Mouse (Mus musculus) intestine, embryonic 15.5 days (tissue): ENCODE data around the gene Plekhm2. TPM values are rescaled to one million over a fixed set of nuclear protein-coding genes. Genes with fewer than 3 reads are reported as not detected.

Experiments
- ATAC-seq: fragments of 200-750 bp; cut with Nextera tagmentation; 2 replicates; pipeline ENCODE4 v1.8.0; 2017; ENCODE audit warnings: moderate TSS enrichment, moderate library complexity
- H3K27ac ChIP-seq: fragments of 300-500 bp; sonication (generic); 2 replicates; pipeline ENCODE4 v1.5.1; 2015; ENCODE audit warnings: mild to moderate bottlenecking, inconsistent platforms
- H3K27me3 ChIP-seq: fragments of 300-500 bp; sonication (generic); replicated peaks from 2 replicates; pipeline ENCODE4 v1.6.1; 2015; ENCODE audit warnings: inconsistent platforms
- H3K36me3 ChIP-seq: fragments of 300-500 bp; sonication (generic); 2 replicates; pipeline ENCODE4 v1.6.1; 2015; ENCODE audit warnings: inconsistent platforms
- H3K4me1 ChIP-seq: fragments of 300-500 bp; sonication (generic); replicated peaks from 2 replicates; pipeline ENCODE4 v1.6.1; 2015; ENCODE audit warnings: inconsistent platforms
- H3K4me2 ChIP-seq: fragments of 300-500 bp; sonication (generic); replicated peaks from 2 replicates; pipeline ENCODE4 v1.6.1; 2015; ENCODE audit warnings: mild to moderate bottlenecking, inconsistent platforms
- H3K4me3 ChIP-seq: fragments of 300-500 bp; sonication (generic); replicated peaks from 2 replicates; pipeline ENCODE4 v1.5.1; 2015; ENCODE audit warnings: inconsistent platforms
- H3K9ac ChIP-seq: fragments of 300-500 bp; sonication (generic); 2 replicates; pipeline ENCODE4 v1.6.1; 2015; ENCODE audit warnings: inconsistent platforms
- H3K9me3 ChIP-seq: fragments of 300-500 bp; sonication (generic); 2 replicates; pipeline ENCODE4 v1.6.1; 2016; ENCODE audit warnings: inconsistent platforms
- WGBS: fragments of 180-500 bp; shearing (Covaris S2); methylation state at CpG from one replicate; pipeline ENCODE4 v1.1.7; 2015; 5-methylcytosine and 5-hydroxymethylcytosine counted together
- polyA plus RNA-seq: library from polyadenylated mRNA; unstranded; fragments of >200 nt; fragmentation: Nextera tagmentation; extraction: Ambion mirVana; gene quantifications from 2 replicates; pipeline ENCODE4 v1.2.1, GENCODE M21; 2015

Gene Plekhm2
- polyA plus RNA-seq, 1 experiment from 2014 or later, result 3.9 TPM

- H3K4me1 ChIP-seq, result peaks cover 11% of the 10 kb centered on the region; the same call in 1 of the 2 replicates
- no peaks in the 10 kb centered on the region for H3K27me3 ChIP-seq
- no peaks in the 10 kb centered on the region for H3K9me3 ChIP-seq
- H3K4me3 ChIP-seq, result no peak overlapping the region
- H3K4me2 ChIP-seq, result no peak overlapping the region
- no peak overlapping the region for H3K27ac ChIP-seq
- no peak for ATAC-seq
- 90% methylated on average over 16 of the region's 16 CpGs for WGBS
- H3K36me3 ChIP-seq, result peaks cover 36% of the 10 kb centered on the region
- no peak overlapping the region for H3K9ac ChIP-seq
These were observed 38.7 kb downstream of the Plekhm2 start for GRCm38 (mm10) chr4:141625774-141626550.

DNA sequence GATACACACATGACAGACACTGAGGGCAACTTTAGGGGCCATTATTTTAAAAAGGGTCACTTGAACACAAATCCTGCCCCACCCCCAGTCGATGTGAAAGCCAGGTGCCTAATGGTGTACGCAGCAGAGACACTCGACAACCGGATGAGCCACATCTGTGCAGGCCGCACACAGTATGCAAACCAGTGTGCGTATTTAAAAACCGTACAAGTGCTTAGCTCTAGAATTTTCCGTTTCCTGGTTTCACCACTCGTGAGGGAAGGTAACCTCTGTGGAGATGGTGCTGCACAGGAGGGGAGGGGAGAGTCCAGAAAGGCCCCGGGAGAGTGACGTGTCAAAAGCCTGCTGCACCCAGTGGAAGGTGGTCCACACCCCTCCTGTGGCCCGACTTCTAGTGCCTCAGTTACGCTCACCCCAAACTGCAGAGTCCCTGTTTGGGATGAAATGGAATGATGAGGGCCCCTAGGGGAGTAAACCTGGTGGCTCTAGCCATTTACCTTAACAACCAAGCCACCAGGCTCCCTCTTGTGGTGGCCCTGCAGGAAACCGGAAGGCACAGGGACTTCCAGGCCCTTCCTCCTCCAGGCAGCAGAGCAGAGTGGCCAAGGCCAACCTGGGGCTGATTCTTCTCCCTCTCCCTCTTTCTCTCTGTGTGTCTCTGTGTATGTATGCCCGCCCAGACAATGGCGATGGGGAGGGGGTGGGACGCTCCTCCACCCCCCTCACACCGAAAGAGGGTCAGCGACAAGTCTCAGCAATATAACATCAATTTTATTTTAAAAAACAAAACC lies 39.5 kb downstream of the Plekhm2 start:
- no peak for ATAC-seq
- no peak overlapping the region for H3K4me2 ChIP-seq
- H3K27me3 ChIP-seq, result no peaks in the 10 kb centered on the region
- H3K27ac ChIP-seq, result no peak overlapping the region; the same call in 1 of the 2 replicates
- WGBS, result 72% methylated on average over 19 of the region's 19 CpGs
- H3K9me3 ChIP-seq, result no peaks in the 10 kb centered on the region
- no peak overlapping the region for H3K4me3 ChIP-seq
- peaks cover 28% of the 10 kb centered on the region for H3K36me3 ChIP-seq
- no peak overlapping the region for H3K9ac ChIP-seq
- H3K4me1 ChIP-seq, result peaks cover 11% of the 10 kb centered on the region; the same call in 1 of the 2 replicates

DNA sequence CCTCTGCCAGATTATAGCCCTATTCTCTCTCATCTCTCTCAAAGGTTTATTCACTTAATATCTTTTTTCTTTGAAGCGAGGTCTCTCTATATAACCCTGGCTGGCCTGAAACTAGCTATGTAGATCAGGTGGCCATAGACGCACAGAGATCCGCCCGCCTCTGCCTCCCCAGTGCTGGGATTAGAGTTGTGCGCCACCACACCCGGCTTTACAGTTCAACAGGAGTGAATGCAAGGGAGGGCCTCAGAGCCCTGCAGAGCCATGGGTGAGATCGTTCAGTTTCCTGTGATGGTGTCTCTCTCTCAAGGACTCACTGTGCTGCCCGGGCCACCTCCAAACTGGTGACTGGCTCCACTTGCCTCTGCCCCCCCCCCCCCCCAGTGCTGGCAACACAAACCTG lies 40.6 kb downstream of the Plekhm2 start:
- no peak overlapping the region for H3K9ac ChIP-seq

GRCm38 (mm10) chr4:141623666-141624065 lies 41.0 kb downstream of the Plekhm2 start, which contains the start of gene Slc25a34:
TSS of gene Slc25a34 (minus strand) at chr4:141623821.
- peak within 1 kb of the TSS; percentile 43 for H3K4me2 ChIP-seq
- H3K9ac ChIP-seq, result no peak within 1 kb of the TSS
- 42% methylated on average over 1 of the region's 1 CpGs for WGBS
- peak within 1 kb of the TSS; percentile 51; the same call in 1 of the 2 replicates for H3K27ac ChIP-seq
- peak within 1 kb of the TSS; percentile 9; the same call in 1 of the 2 replicates for H3K4me3 ChIP-seq
- H3K36me3 ChIP-seq, result peaks cover 19% of the 10 kb centered on the region
- peak; percentile 83 for ATAC-seq
- peaks cover 18% of the 10 kb centered on the region for H3K4me1 ChIP-seq
- H3K9me3 ChIP-seq, result no peaks in the 10 kb centered on the region
- no peaks in the 10 kb centered on the region for H3K27me3 ChIP-seq

More for the DNA sequence above, 40.6 kb downstream of the Plekhm2 start:
- H3K4me2 ChIP-seq, result no peak overlapping the region
- no peaks in the 10 kb centered on the region for H3K9me3 ChIP-seq
- peak; percentile 11; the same call in 1 of the 2 replicates for ATAC-seq
- no peak overlapping the region for H3K27ac ChIP-seq
- H3K4me3 ChIP-seq, result no peak overlapping the region
- no peaks in the 10 kb centered on the region for H3K27me3 ChIP-seq
- H3K36me3 ChIP-seq, result peaks cover 19% of the 10 kb centered on the region
- WGBS, result 87% methylated on average over 8 of the region's 8 CpGs
- H3K4me1 ChIP-seq, result peaks cover 14% of the 10 kb centered on the region; the same call in 1 of the 2 replicates

GRCm38 (mm10) chr4:141623037-141623436 lies 41.7 kb downstream of the Plekhm2 start:
- peak overlapping the region; percentile 51; the same call in 1 of the 2 replicates for H3K27ac ChIP-seq
- WGBS, result 61% methylated on average over 11 of the region's 11 CpGs
- H3K4me1 ChIP-seq, result peaks cover 19% of the 10 kb centered on the region
- peak overlapping the region; percentile 43 for H3K4me2 ChIP-seq
- peaks cover 14% of the 10 kb centered on the region for H3K36me3 ChIP-seq
- H3K9me3 ChIP-seq, result no peaks in the 10 kb centered on the region
- H3K9ac ChIP-seq, result no peak overlapping the region
- peak overlapping the region; percentile 9; the same call in 1 of the 2 replicates for H3K4me3 ChIP-seq
- ATAC-seq, result peak; percentile 29
- no peaks in the 10 kb centered on the region for H3K27me3 ChIP-seq

- Histone ChIP-seq H3K27ac (peak overlapping the region; percentile 51; the same call in 1 of the 2 replicates), H3K4me2 (peak overlapping the region; percentile 43; the same call in 1 of the 2 replicates), H3K36me3 (peaks cover 10% of the 10 kb centered on the region), H3K4me3 (0 out of 2 replicates have a peak overlapping the region, but pooled peaks have one; percentile 9), H3K27me3 (no peaks in the 10 kb centered on the region), H3K9ac (no peak overlapping the region), H3K4me1 (peaks cover 23% of the 10 kb centered on the region), H3K9me3 (no peaks in the 10 kb centered on the region)
- WGBS, result 85% methylated on average over 5 of the region's 5 CpGs
- no peak for ATAC-seq
These were observed 42.1 kb downstream of the Plekhm2 start for GRCm38 (mm10) chr4:141622580-141622979.

- Histone ChIP-seq H3K9ac (no peak overlapping the region), H3K27me3 (no peaks in the 10 kb centered on the region), H3K9me3 (no peaks in the 10 kb centered on the region), H3K27ac (no peak overlapping the region), H3K4me3 (no peak overlapping the region), H3K36me3 (peaks cover 8% of the 10 kb centered on the region; the same call in 1 of the 2 replicates), H3K4me1 (peaks cover 28% of the 10 kb centered on the region), H3K4me2 (peak overlapping the region; percentile 43; the same call in 1 of the 2 replicates)
- WGBS, result 78% methylated on average over 8 of the region's 8 CpGs
- ATAC-seq, result no peak
These were observed 42.6 kb downstream of the Plekhm2 start for GRCm38 (mm10) chr4:141622091-141622490.

GRCm38 (mm10) chr4:141621297-141621696 lies 43.4 kb downstream of the Plekhm2 start:
- no peak overlapping the region for H3K4me2 ChIP-seq
- 87% methylated on average over 8 of the region's 8 CpGs for WGBS
- no peak overlapping the region for H3K4me3 ChIP-seq
- no peak overlapping the region for H3K27ac ChIP-seq
- H3K9ac ChIP-seq, result no peak overlapping the region
- H3K36me3 ChIP-seq, result peaks cover 3% of the 10 kb centered on the region; the same call in 1 of the 2 replicates
- H3K9me3 ChIP-seq, result no peaks in the 10 kb centered on the region
- peaks cover 28% of the 10 kb centered on the region for H3K4me1 ChIP-seq
- ATAC-seq, result no peak
- H3K27me3 ChIP-seq, result no peaks in the 10 kb centered on the region

GRCm38 (mm10) chr4:141619299-141619883 lies 45.3 kb downstream of the Plekhm2 start:
- Histone ChIP-seq H3K9ac (no peak overlapping the region), H3K9me3 (no peaks in the 10 kb centered on the region), H3K4me2 (peak overlapping the region; percentile 37; the same call in 1 of the 2 replicates), H3K27me3 (no peaks in the 10 kb centered on the region), H3K4me1 (peaks cover 28% of the 10 kb centered on the region), H3K36me3 (no peaks in the 10 kb centered on the region), H3K27ac (peak overlapping the region; percentile 56; the same call in 1 of the 2 replicates), H3K4me3 (no peak overlapping the region)
- no peak for ATAC-seq
- WGBS, result 82% methylated on average over 9 of the region's 9 CpGs

DNA sequence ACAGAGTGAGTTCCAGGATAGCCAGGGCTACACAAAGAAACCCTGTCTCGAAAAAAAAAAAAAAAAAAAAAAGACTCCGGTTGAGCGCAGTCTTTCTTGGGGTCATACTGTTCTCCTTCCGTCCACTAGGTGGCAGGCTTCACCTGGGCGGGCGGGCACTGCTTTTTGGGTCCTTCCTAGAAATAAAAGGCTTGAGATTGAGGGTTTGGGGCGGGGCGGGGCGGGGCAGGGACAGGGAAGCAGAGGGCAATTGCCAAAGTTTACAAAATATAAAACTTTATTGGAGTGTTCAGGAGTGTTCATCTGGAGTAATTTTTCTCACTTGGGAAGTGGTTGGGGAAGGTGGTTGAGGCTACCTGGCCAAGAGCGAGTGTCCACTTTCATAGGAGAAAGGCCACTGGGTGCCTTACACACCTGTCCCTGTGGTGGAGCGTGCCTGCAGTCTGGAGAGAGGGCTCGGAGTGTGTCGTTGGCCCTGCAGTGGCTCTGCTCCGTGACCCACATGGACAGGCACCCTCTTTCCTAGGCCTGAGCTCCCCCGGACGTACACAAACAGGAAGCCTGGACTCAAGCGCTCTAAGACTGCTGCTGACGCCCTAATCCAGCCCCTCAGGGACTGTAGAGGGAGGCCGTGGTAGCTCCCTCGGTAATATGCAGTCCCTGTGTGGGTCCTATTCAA lies 46.0 kb downstream of the Plekhm2 start, which contains the start of gene Tmem82:
Tmem82 (minus strand) TSS at position 69 of the 679 bp plus-strand sequence.
- ATAC-seq, result peak; percentile 26
- no peaks in the 10 kb centered on the region for H3K9me3 ChIP-seq
- H3K27me3 ChIP-seq, result no peaks in the 10 kb centered on the region
- 24% methylated on average over 20 of the region's 20 CpGs for WGBS
- H3K4me1 ChIP-seq, result peaks cover 24% of the 10 kb centered on the region
- H3K27ac ChIP-seq, result peak within 1 kb of the TSS; percentile 56
- H3K4me3 ChIP-seq, result peak within 1 kb of the TSS; percentile 42
- H3K36me3 ChIP-seq, result no peaks in the 10 kb centered on the region
- H3K4me2 ChIP-seq, result peak within 1 kb of the TSS; percentile 71
- H3K9ac ChIP-seq, result peak within 1 kb of the TSS; percentile 58

- peak overlapping the region; percentile 44 for H3K27ac ChIP-seq
- peak overlapping the region; percentile 58 for H3K9ac ChIP-seq
- peak; percentile 78 for ATAC-seq
- H3K4me2 ChIP-seq, result peak overlapping the region; percentile 71
- no peaks in the 10 kb centered on the region for H3K27me3 ChIP-seq
- 11% methylated on average over 22 of the region's 22 CpGs for WGBS
- H3K9me3 ChIP-seq, result no peaks in the 10 kb centered on the region
- H3K36me3 ChIP-seq, result no peaks in the 10 kb centered on the region
- peaks cover 17% of the 10 kb centered on the region for H3K4me1 ChIP-seq
- H3K4me3 ChIP-seq, result peak overlapping the region; percentile 42
These were observed 46.7 kb downstream of the Plekhm2 start for GRCm38 (mm10) chr4:141617863-141618564.
